ENCODE assay signal across 16 mouse cellular contexts in genomic region chr14:34955689-34956088, GRCm38 (mm10).
DNase-seq lines count a peak whose midpoint lies in the region; TF ChIP-seq lines count a peak whose summit lies in the region.
"Had no signal": no experiment of that assay in that cellular context is flagged by ENCODE, and none has a peak within 500 bp of the region (broad histone marks: within the 10 kb centered on the region; RNA-seq: fewer than 3 reads in every experiment).

No protein-coding gene starts in this region.

- no peaks in the 10 kb centered on the region for H3K79me2 ChIP-seq in CH12.LX (replicated peaks; ENCODE audit: control insufficient read depth, extremely low read depth, insufficient read depth, poor library complexity, severe bottlenecking)

- no peaks in the 10 kb centered on the region for H3K36me3 ChIP-seq in CH12.LX (replicated peaks in 1 of 2; ENCODE audit: control insufficient read depth in 1 of 2, insufficient read depth in 1 of 2, low read length in 1 of 2)
- H3K36me3 ChIP-seq: G1E had no signal

- in situ Hi-C loops in CH12.LX (cut with MboI; ENCODE audit: low pct_ligation_motif_present, low pct_unique_long_range_greater_than_20kb, low sequenced_read_pairs): no loop called here

- no peak for TF ChIP-seq CTCF in CH12.LX (conservative IDR thresholded peaks at IDR 0.05 in 1 of 2, IDR thresholded peaks at IDR 0.05 in 1 of 2; ENCODE audit: low read depth in 2 of 2, low read length in 2 of 2)

- no peak overlapping the region for H3K9ac ChIP-seq in CH12.LX (ENCODE audit: insufficient read depth, low read depth)

- H3K27me3 ChIP-seq in CH12.LX (replicated peaks): no peaks in the 10 kb centered on the region
- H3K27me3 ChIP-seq: Patski had no signal

- no peak overlapping the region for H3K4me3 ChIP-seq in CH12.LX (replicated peaks in 1 of 3; ENCODE audit: low read depth in 2 of 3, low read length in 2 of 3, poor library complexity in 1 of 3)

- DNase-seq in CH12.LX (ENCODE audit: extremely low read depth): peak; percentile 59
- no peak for DNase-seq in lung, adult 18-20 months
- DNase-seq: adrenal gland, adult 2 months; adrenal gland, adult 8-10 months; adrenal gland, postnatal 10 days; adrenal gland, postnatal 14 days; adrenal gland, postnatal 25 days; adrenal gland, postnatal 36 days; B cell, adult 2 months; cerebellum, adult 11 months; cerebellum, adult 11-12 months; cerebellum, adult 18-20 months; cerebellum, adult 2 months; cerebellum, adult 8-10 months had no signal

- H3K27ac ChIP-seq in CH12.LX (ENCODE audit: insufficient read depth, low read depth): no peak overlapping the region

- no peak for TF ChIP-seq RAD21 in CH12.LX (IDR thresholded peaks at IDR 0.05; ENCODE audit: low read depth, low read length)

- peaks cover 0 to 22% of the 10 kb centered on the region in 2 experiments; a peak in 2 of 4 replicates for H3K4me1 ChIP-seq in CH12.LX (ENCODE audit: control insufficient read depth in 1 of 2, insufficient read depth in 2 of 2)

- dilution Hi-C loops in CH12.LX (cut with MboI; ENCODE audit: extremely low pct_ligation_motif_present, extremely low pct_unique_long_range_greater_than_20kb, low sequenced_read_pairs): no loop called here

- TF ChIP-seq POLR2A in CH12.LX (IDR thresholded peaks at IDR 0.05; ENCODE audit: low read depth, low read length): no peak

- TF ChIP-seq EP300 in CH12.LX (IDR thresholded peaks at IDR 0.05; ENCODE audit: low read length): peak; percentile 80; the same call in 1 of the 2 replicates

- no peak overlapping the region for H3K4me2 ChIP-seq in CH12.LX (ENCODE audit: insufficient read depth, low read depth, poor library complexity, severe bottlenecking)

- no peaks in the 10 kb centered on the region for H3K9me3 ChIP-seq in CH12.LX (replicated peaks; ENCODE audit: low read length)
- H3K9me3 ChIP-seq: G1E had no signal

TF ChIP-seq in CH12.LX, 34 proteins besides CTCF, POLR2A, EP300 and RAD21:
- TF ChIP-seq ZKSCAN1 (IDR thresholded peaks at IDR 0.05; ENCODE audit: borderline replicate concordance, low read depth, low read length) (no peak), IRF4 (IDR thresholded peaks at IDR 0.05; ENCODE audit: low read depth, low read length) (0 out of 2 replicates have a peak, but pooled peaks have one; percentile 27), KAT2A (IDR thresholded peaks at IDR 0.05; ENCODE audit: insufficient replicate concordance, low read length) (no peak), MYC (IDR thresholded peaks at IDR 0.05; ENCODE audit: low read depth, low read length) (no peak), JUN (IDR thresholded peaks at IDR 0.05; ENCODE audit: insufficient read depth, low read depth, low read length) (no peak), ETS1 (conservative IDR thresholded peaks at IDR 0.05; ENCODE audit: low read depth, low read length) (peak; percentile 52)
TF ChIP-seq in CH12.LX: peak in this region for 2.
